Mouse (Mus musculus): ENCODE data around the gene Fyn. TPM values are rescaled to one million over a fixed set of nuclear protein-coding genes. Genes with fewer than 3 reads are reported as not detected.
A peak's percentile ranks its signal among the peaks of the same experiment; 100 is the strongest.

Gene Fyn
- 24.0 and 28.3 TPM in 2 replicates for polyA plus RNA-seq (2016; fragmentation: Nextera tagmentation; extraction: Ambion mirVana)

GRCm38 (mm10) chr10:39368572-39369135 lies at the start of gene Fyn:
Gene Fyn (plus strand): TSS chr10:39368855.
- no peak for ATAC-seq (ENCODE audit: insufficient number of reproducible peaks, insufficient read depth, low FRiP score, low TSS enrichment, low read depth)
- WGBS: 44% methylated on average over 8 of the region's 8 CpGs

GRCm38 (mm10) chr10:39320798-39321622 lies 47.6 kb upstream of the Fyn start:
- H3K4me1 ChIP-seq (replicated peaks): peaks cover 18% of the 10 kb centered on the region
- H3K4me3 ChIP-seq (replicated peaks): no peak overlapping the region
- 34% methylated on average over 17 of the region's 17 CpGs for WGBS
- H3K9ac ChIP-seq (replicated peaks): no peak overlapping the region
- no peaks in the 10 kb centered on the region for H3K27me3 ChIP-seq
- no peaks in the 10 kb centered on the region for H3K36me3 ChIP-seq
- H3K4me2 ChIP-seq: peak overlapping the region; percentile 42
- peak; percentile 59; the same call in 1 of the 2 replicates for ATAC-seq (ENCODE audit: insufficient number of reproducible peaks, insufficient read depth, low FRiP score, low TSS enrichment, low read depth)
- H3K27ac ChIP-seq: peak overlapping the region; percentile 57; the same call in 1 of the 2 replicates
- H3K9me3 ChIP-seq: no peaks in the 10 kb centered on the region

More at GRCm38 (mm10) chr10:39368572-39369135, at the start of gene Fyn:
- Histone ChIP-seq H3K4me2 (peak within 1 kb of the TSS; percentile 84), H3K9me3 (no peaks in the 10 kb centered on the region), H3K4me1 (replicated peaks) (peaks cover 25% of the 10 kb centered on the region), H3K27ac (peak within 1 kb of the TSS; percentile 88), H3K4me3 (replicated peaks) (peak within 1 kb of the TSS; percentile 88), H3K36me3 (no peaks in the 10 kb centered on the region), H3K27me3 (peaks cover 11% of the 10 kb centered on the region; the same call in 1 of the 2 replicates), H3K9ac (replicated peaks) (peak within 1 kb of the TSS; percentile 91)

GRCm38 (mm10) chr10:39321623-39321985 lies 47.1 kb upstream of the Fyn start:
- Histone ChIP-seq H3K9me3 (no peaks in the 10 kb centered on the region), H3K36me3 (no peaks in the 10 kb centered on the region), H3K4me3 (replicated peaks) (no peak overlapping the region), H3K4me2 (peak overlapping the region; percentile 42; the same call in 1 of the 2 replicates), H3K27me3 (no peaks in the 10 kb centered on the region), H3K9ac (replicated peaks) (no peak overlapping the region), H3K4me1 (replicated peaks) (peaks cover 18% of the 10 kb centered on the region), H3K27ac (no peak overlapping the region)
- WGBS: 57% methylated on average over 9 of the region's 9 CpGs
- ATAC-seq (ENCODE audit: insufficient number of reproducible peaks, insufficient read depth, low FRiP score, low TSS enrichment, low read depth): no peak

- Histone ChIP-seq H3K36me3 (no peaks in the 10 kb centered on the region), H3K27me3 (no peaks in the 10 kb centered on the region), H3K9me3 (no peaks in the 10 kb centered on the region), H3K9ac (replicated peaks) (no peak overlapping the region), H3K4me2 (no peak overlapping the region), H3K4me3 (replicated peaks) (no peak overlapping the region), H3K27ac (no peak overlapping the region), H3K4me1 (replicated peaks) (peaks cover 18% of the 10 kb centered on the region)
- 43% methylated on average over 4 of the region's 4 CpGs for WGBS
- ATAC-seq (ENCODE audit: insufficient number of reproducible peaks, insufficient read depth, low FRiP score, low TSS enrichment, low read depth): no peak
Observed at GRCm38 (mm10) chr10:39322143-39322542, 46.5 kb upstream of the Fyn start.

- peaks cover 18% of the 10 kb centered on the region for H3K4me1 ChIP-seq (replicated peaks)
- no peak for ATAC-seq (ENCODE audit: insufficient number of reproducible peaks, insufficient read depth, low FRiP score, low TSS enrichment, low read depth)
- no peaks in the 10 kb centered on the region for H3K27me3 ChIP-seq
- H3K9ac ChIP-seq (replicated peaks): no peak overlapping the region
- no peaks in the 10 kb centered on the region for H3K9me3 ChIP-seq
- H3K4me3 ChIP-seq (replicated peaks): no peak overlapping the region
- H3K27ac ChIP-seq: no peak overlapping the region
- H3K4me2 ChIP-seq: no peak overlapping the region
- no peaks in the 10 kb centered on the region for H3K36me3 ChIP-seq
- WGBS: 80% methylated on average over 2 of the region's 2 CpGs
Observed at GRCm38 (mm10) chr10:39324291-39324690, 44.4 kb upstream of the Fyn start.

GRCm38 (mm10) chr10:39328661-39329060 lies 40.0 kb upstream of the Fyn start:
- H3K36me3 ChIP-seq: no peaks in the 10 kb centered on the region
- no peak overlapping the region for H3K27ac ChIP-seq
- H3K4me1 ChIP-seq (replicated peaks): no peaks in the 10 kb centered on the region
- H3K9me3 ChIP-seq: peaks cover 7% of the 10 kb centered on the region; the same call in 1 of the 2 replicates
- no peak for ATAC-seq (ENCODE audit: insufficient number of reproducible peaks, insufficient read depth, low FRiP score, low TSS enrichment, low read depth)
- H3K9ac ChIP-seq (replicated peaks): no peak overlapping the region
- no peak overlapping the region for H3K4me2 ChIP-seq
- no peaks in the 10 kb centered on the region for H3K27me3 ChIP-seq
- WGBS: 91% methylated on average over 2 of the region's 2 CpGs
- H3K4me3 ChIP-seq (replicated peaks): no peak overlapping the region

- no peak overlapping the region for H3K4me2 ChIP-seq
- WGBS: 64% methylated on average over 3 of the region's 3 CpGs
Observed at GRCm38 (mm10) chr10:39334320-39334719, 34.3 kb upstream of the Fyn start.

GRCm38 (mm10) chr10:39335880-39336279 lies 32.8 kb upstream of the Fyn start:
- Histone ChIP-seq H3K9ac (replicated peaks) (no peak overlapping the region), H3K4me1 (replicated peaks) (no peaks in the 10 kb centered on the region), H3K9me3 (peaks cover 7% of the 10 kb centered on the region; the same call in 1 of the 2 replicates), H3K27ac (no peak overlapping the region), H3K4me3 (replicated peaks) (no peak overlapping the region), H3K4me2 (no peak overlapping the region), H3K36me3 (no peaks in the 10 kb centered on the region), H3K27me3 (no peaks in the 10 kb centered on the region)
- no peak for ATAC-seq (ENCODE audit: insufficient number of reproducible peaks, insufficient read depth, low FRiP score, low TSS enrichment, low read depth)

More at GRCm38 (mm10) chr10:39334320-39334719, 34.3 kb upstream of the Fyn start:
- no peak for ATAC-seq (ENCODE audit: insufficient number of reproducible peaks, insufficient read depth, low FRiP score, low TSS enrichment, low read depth)
- no peak overlapping the region for H3K4me3 ChIP-seq (replicated peaks)
- H3K9ac ChIP-seq (replicated peaks): no peak overlapping the region
- H3K27me3 ChIP-seq: no peaks in the 10 kb centered on the region
- no peaks in the 10 kb centered on the region for H3K36me3 ChIP-seq
- peaks cover 7% of the 10 kb centered on the region; the same call in 1 of the 2 replicates for H3K9me3 ChIP-seq
- H3K27ac ChIP-seq: no peak overlapping the region
- no peaks in the 10 kb centered on the region for H3K4me1 ChIP-seq (replicated peaks)

GRCm38 (mm10) chr10:39339189-39339968 lies 29.3 kb upstream of the Fyn start:
- 74% methylated on average over 2 of the region's 2 CpGs for WGBS
- no peaks in the 10 kb centered on the region for H3K27me3 ChIP-seq
- no peaks in the 10 kb centered on the region for H3K36me3 ChIP-seq
- no peak overlapping the region for H3K4me3 ChIP-seq (replicated peaks)
- no peaks in the 10 kb centered on the region for H3K9me3 ChIP-seq
- no peak for ATAC-seq (ENCODE audit: insufficient number of reproducible peaks, insufficient read depth, low FRiP score, low TSS enrichment, low read depth)
- no peak overlapping the region for H3K4me2 ChIP-seq
- H3K4me1 ChIP-seq (replicated peaks): no peaks in the 10 kb centered on the region
- H3K27ac ChIP-seq: no peak overlapping the region
- no peak overlapping the region for H3K9ac ChIP-seq (replicated peaks)

- ATAC-seq (ENCODE audit: insufficient number of reproducible peaks, insufficient read depth, low FRiP score, low TSS enrichment, low read depth): no peak
- no peaks in the 10 kb centered on the region for H3K27me3 ChIP-seq
- WGBS: 88% methylated on average over 2 of the region's 2 CpGs
- no peak overlapping the region for H3K27ac ChIP-seq
- H3K4me3 ChIP-seq (replicated peaks): no peak overlapping the region
- H3K9ac ChIP-seq (replicated peaks): no peak overlapping the region
- H3K4me2 ChIP-seq: no peak overlapping the region
- no peaks in the 10 kb centered on the region for H3K4me1 ChIP-seq (replicated peaks)
- no peaks in the 10 kb centered on the region for H3K36me3 ChIP-seq
- no peaks in the 10 kb centered on the region for H3K9me3 ChIP-seq
Observed at GRCm38 (mm10) chr10:39339969-39340236, 28.8 kb upstream of the Fyn start.

GRCm38 (mm10) chr10:39343551-39343950 lies 25.1 kb upstream of the Fyn start:
- no peak for ATAC-seq (ENCODE audit: insufficient number of reproducible peaks, insufficient read depth, low FRiP score, low TSS enrichment, low read depth)
- Histone ChIP-seq H3K27me3 (no peaks in the 10 kb centered on the region), H3K4me1 (replicated peaks) (no peaks in the 10 kb centered on the region), H3K9ac (replicated peaks) (no peak overlapping the region), H3K4me3 (replicated peaks) (no peak overlapping the region), H3K4me2 (no peak overlapping the region), H3K36me3 (no peaks in the 10 kb centered on the region), H3K9me3 (no peaks in the 10 kb centered on the region), H3K27ac (no peak overlapping the region)
- WGBS: 96% methylated on average over 1 of the region's 1 CpGs

Measured in limb, embryonic 12.5 days (tissue).